Mouse (Mus musculus): ENCODE measurements at regions not wholly inside any gene's neighbourhood (a gene's known extent, or its start where the extent isn't known, plus 50 kb on each side); places are given as distances from the start of the nearest gene placed in this dataset.

DNA sequence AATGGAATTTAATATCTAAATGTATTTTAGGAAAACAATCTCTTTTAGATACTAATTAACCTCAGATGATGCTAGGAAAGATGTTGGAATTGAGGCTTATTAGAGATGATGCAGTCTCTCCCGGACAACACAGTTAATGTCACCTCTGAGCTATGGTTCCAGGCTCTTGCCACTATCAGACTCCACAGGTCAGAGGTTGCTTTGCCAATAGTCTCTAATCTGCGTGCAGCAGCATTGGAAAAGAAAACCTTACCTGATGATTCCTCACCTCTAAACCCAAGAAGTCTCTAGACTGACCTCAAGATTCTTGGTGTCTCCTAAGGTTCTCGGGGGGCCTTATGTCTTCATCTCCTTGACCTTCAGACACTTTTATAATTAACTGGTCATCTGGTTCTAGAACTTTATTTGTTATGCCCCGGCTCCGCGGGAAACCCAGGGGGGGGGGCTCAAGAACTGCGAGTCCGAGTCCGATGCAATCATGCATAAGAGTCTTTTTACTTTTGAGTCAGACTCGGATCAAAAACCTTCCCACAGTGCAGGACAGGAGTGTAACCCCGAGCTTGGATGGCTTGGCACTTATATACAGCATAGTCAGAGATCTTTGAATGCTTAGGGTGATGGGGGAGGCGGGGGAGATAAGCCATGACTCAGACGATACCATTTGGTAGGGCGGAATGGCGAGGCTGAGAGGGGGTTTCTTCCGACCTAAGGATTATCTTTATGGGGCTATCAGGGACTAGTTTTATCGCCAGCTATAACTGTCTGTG, 626.9 kb downstream of the Zfp706 start:
- no peak for DNase-seq (ENCODE audit: low spot score in 2 of 2)

DNA sequence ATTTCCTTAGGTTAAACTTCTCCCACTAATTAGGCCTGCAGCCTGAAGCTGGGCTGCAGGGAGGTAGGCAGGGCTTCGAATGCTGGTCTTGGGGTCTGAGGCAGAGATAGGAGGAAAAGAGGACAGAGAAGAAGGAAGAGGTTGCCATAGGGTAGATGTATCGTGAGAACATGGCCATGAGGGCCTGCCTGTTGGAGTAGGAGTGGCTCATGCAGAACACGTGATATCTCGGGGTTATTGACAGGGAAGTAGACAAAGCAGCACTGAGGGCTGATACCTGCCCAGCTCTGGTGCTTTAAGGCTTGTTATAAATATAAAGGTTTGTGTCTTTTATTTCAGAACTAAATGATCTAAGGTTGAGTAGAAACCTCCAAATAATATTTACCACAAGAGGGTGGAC, 628.9 kb downstream of the Zfp706 start:
- no peak for DNase-seq (ENCODE audit: low spot score in 2 of 2)

DNA sequence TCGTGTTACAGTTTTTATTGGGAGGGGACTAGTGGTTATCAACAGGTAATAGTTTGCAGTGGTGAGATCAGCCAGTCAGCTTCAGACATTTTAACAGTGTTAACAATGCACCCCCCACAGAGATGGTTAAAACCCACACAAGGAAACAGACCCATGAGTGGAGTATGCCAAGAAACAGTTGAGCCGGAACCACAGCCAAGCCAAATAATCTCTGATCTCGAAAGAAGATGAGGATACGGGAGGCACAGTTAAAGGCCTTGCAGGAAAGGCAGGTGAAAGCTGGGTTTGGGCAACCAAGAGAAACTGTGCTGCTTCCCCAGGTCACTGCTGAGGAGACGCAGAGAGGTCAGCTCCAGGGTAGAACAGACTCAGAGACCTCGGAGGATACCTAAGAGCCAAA, 631.0 kb downstream of the Zfp706 start:
- DNase-seq (ENCODE audit: low spot score in 2 of 2) = no peak

DNA sequence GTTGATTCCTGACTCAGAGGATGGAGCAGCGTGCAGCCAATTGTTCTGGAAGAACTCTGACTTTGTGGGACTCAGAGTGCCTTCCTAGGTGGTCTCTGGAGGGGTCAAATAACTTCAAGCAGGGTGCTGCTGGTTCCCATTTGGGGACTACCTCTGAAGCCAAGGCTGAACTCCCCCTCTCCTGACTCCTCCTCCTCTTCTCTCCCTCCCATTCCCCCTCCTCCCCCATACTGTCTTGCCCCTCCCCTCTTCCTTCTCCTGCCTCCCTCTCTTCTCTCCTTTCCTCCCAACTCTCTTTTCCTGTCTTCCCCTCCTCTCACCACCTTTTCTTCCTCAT, 632.1 kb downstream of the Zfp706 start:
- DNase-seq (ENCODE audit: low spot score in 2 of 2) = no peak

DNA sequence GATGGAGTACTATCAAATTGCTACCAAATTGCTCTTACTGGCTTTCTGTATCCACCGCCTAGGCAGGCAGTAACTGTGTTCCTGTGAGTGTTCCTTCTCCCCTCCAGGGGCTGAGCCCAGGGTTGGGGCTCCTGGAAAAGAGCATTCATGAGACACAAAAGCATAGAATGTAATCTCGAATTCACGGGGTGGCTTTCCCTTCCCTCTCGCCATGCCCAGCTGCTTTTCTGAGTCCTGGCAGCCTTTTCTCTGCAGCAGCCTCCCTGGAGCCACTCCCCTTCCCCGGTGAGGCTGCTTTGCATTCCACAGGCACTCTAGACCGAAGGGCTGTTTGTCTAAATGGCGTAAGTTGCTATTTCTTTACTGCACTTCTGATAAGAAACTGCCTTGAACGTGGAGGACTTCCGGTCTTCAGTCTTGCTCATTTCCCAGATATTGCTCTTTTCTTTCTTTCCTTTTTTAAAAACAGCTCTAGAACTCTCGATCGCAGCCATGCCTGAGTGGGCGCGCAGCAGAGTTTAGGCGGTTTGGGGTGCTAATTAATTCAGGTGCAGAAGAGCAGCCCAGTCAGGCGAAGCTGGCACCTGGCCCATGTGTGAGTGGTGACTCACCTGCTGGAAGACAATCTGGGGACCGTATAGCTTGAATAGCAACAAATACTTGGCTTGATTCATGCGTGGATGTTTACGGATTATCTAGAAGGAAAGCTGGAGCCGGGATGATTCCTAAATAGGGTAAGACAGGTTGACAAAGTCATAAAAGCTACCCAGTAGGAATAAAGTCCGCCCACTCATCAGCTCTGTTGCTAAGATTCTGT, 632.6 kb downstream of the Zfp706 start:
- DNase-seq (ENCODE audit: low spot score in 2 of 2) = peak; percentile 76 to 92

DNA sequence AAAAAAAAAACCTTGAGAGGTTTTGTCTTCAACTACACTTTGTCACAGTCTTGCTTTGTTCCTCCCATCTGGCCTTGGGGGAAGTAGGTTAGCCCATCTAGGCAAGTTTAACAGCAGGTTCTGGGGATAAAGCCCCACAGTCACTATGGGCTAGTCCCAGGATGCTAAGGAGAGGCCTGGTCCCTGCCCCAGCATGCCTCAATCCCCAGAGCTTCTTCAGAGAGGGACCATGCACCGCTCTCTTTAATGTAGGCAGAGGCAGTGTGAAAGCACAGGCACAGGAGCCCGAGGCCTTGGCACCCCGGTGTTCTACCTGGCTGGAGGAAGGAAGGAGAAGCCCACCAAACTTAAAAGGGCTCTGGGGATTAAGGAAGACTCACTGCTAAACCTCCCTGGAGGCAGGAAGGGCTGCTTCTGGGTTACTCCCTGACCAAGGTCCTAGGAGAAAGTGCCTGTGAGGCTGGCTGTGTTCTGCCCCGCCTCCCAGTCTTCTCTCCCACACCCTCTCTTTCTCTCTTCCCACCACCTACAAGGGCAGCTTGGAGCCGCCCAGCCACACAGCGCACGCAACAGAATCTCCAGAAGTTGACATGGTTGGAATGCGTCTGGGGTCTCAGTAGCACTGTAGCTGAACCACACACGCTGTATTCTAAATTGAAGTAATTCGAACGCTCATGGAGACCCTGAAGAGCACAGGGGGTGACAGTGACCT, 633.5 kb downstream of the Zfp706 start:
- DNase-seq (ENCODE audit: low spot score in 2 of 2) = peak in 1 of 2 experiments; percentile 16

DNA sequence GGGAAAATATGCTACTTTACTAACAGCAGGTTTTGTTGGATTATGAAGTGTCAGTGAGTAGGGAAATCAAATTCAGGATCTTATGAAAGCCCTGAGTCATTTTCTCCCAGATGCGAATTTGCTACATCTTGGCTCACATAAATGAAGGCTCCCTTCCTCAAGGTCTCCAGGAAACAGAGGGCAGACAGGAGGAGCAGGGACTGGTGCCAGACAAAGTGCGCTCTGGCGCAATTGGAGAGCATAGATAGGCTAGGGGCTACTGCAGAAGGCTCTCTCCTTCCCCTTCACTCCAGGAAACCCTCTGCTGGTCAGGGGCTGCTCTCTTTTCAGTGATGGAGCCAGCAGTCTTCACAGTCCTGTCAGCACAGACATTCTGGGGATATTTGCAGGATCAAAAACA, 634.1 kb downstream of the Zfp706 start:
- no peak for DNase-seq (ENCODE audit: low spot score in 2 of 2)

DNA sequence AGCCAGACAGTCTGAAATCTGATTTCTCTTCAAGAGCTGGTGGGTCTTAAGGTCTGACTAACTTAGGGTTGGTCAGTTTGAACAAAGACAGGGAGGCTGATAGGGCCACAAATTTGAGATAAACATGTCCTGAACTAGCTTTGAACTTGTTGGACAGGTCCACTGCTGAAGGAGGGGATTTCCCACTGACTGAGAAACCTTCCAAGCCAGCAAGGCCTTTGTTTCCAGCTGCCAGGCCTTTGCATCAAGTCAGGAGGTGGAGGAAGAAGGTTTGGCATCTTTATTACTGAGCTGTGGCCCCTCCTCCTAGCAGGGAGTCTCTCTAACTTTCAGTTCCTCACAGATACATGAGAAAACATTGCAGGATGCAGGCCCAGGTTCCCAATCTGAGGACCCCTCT, 636.2 kb downstream of the Zfp706 start:
- no peak for DNase-seq (ENCODE audit: low spot score in 2 of 2)

DNA sequence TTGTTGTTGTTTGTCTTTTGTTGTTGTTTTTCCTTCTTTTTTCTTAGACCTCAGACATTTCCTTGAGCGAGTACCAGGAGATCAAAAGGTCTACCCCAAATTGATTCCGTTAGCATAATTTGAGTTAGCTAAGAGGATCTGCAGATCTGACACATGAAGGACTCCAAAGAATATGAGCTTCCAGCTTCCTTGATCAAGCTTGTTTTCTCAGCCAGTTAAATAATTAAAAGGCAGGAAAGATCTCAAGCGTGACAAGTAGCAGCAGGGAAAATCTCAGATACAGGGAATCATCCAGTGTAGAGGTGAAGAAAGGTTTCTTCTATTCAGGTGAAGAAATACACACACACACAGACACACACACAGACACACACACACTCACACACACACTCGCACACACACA, 636.7 kb downstream of the Zfp706 start:
- no peak for DNase-seq (ENCODE audit: low spot score in 2 of 2)

DNA sequence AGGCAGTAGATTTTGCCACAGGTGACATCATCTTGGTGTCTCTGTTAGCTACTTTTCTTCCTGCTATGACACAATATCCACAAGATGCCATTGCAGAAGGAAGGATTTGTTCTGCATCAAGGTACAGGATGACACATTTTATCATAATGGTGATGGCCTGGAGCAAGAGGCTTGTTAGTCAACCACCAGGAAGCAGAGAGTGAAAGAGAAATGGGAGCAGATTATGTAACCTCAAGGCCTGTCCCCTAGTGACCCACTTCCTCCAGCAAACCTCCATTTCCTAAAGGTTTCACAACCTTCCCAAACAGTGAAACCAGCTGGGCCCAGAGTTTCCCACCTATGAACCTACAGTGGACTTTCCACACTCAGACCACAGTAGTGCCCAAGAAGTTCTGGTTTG, 640.3 kb downstream of the Zfp706 start:
- no peak for DNase-seq (ENCODE audit: low spot score in 2 of 2)

DNA sequence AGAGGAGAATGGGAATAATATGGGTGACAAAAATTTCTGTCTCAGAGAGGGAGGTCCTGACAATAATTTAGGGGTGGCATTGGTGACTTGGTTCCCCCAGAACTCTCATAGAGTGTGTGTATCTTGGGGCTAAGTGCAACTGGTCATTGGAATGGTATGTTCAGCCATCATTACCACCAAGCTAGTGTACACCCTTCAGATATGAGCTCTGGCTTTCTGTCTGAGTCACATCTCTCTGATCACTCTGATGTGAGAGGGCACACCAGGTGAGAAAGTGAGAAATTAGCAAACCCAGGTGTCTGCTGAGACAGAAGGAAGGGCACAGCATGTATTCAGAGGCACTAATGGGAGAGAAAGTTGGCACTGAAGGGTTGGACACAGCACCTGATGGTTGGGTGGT, 642.8 kb downstream of the Zfp706 start:
- no peak for DNase-seq (ENCODE audit: low spot score in 2 of 2)

DNA sequence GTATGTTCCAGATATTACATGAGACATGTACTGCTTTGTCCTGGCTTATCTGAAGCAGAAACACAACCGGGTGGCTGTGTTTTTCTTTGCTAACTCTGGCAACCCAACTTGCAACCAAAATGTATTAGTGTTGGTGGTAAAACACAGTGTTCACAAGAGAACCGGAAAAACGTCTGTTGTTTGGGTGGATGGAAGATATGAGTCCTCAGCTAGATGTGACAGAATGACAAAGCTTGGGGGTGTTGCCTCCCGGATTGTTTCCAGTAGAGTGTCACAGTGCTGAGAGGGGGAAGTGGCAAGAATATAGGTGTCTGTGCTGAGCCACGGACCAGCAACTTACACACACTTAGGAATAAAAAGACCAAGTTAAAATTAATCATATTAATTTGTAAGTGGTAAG, 643.5 kb downstream of the Zfp706 start:
- DNase-seq (ENCODE audit: low spot score in 2 of 2) = no peak

DNA sequence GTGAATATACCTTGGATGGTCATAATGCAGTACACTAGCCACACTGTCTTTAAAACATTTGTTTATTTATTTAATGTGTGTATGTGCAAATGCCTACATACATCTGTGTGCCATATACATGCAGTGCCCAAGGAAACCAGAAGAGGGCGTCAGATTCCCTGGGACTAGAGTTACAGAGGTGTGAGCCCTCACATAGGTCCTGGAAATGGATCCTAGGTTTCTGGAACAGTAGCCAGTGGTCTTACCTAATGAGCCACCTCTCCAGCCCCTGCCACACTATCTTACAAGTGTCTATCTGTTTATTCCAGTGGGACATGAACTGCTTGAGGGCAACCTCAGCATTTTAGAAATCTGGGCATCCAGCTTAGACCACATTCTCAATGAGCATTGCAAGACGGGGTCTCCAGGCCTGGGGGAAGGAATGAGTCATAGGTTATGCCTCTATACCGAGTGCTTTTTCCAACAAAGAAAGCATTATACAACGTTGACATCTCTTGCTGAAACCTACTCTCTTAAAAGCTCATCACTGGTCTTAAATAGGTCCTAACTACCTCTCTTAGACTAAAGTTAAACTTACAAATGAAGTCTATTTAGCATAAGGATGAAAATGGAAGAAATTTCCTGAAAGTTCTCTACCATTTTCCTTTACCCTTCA, 644.5 kb downstream of the Zfp706 start:
- DNase-seq (ENCODE audit: low spot score in 2 of 2) = no peak

DNA sequence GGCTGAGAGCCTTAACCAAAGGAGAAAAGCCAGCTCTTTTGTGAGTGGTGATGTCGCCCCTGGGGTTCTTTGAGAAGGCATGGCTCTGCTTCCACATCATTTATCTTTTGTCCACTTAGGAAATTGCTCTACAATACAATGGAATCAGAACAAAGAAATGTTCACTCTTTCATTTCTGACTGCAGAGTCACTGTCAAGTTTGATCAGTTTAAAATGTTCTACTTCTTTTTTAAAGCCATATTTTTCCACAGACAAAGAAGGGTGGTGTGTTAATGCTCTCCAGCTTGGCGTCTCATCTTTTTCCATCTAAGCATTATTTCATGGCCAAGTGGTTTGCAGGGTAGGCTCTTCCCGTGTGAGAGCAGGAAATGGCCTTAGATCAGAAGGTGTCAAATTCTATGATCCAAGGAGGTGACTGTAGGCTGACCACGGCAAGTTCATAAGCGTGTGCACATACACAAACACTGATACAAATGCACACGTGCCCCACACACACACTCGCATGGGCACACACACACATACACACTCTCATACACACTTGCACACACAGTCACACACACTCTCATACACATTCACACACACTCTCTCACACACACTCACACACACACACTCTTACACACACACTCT, 645.9 kb downstream of the Zfp706 start:
- DNase-seq (ENCODE audit: low spot score in 2 of 2) = no peak

DNA sequence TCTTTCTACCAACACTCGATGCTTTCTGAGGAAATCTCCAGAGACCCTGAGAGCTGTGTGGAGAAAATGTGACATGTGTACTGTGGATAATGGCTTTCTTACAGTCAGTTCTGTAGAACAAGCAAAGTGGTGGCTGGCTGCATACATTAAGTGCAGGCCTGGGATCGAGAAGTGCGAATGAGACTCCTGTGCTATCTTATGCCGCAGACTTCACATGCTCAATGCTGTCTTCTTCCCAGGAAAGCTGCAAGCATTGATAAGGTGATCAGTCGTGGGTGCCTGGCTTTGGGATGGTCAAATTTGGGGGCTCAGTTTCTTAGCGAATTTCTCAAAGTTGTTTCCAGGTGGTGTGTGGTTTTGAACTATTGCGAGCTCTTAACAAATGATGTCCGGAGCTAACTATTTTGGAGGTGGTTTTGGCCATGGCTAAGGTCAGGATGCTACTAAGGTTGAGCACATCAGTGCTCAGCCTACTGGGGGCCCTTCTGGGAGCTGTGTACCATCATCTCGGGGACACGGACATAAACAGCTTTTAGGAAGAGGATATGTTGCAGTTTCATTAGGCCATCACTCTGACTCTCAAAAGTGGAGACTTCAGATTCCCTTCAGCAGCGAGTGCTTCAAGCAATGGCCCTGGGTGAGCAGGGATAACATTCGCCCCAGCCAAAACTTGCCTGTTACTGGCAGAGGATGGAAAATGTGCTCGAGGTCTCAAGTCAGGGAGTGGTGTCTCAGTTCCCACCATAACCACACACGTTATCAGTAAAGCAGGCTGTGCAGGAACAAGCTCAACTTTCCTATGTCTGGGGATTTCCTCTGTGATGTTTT, 646.7 kb downstream of the Zfp706 start:
- no peak for DNase-seq (ENCODE audit: low spot score in 2 of 2)

DNA sequence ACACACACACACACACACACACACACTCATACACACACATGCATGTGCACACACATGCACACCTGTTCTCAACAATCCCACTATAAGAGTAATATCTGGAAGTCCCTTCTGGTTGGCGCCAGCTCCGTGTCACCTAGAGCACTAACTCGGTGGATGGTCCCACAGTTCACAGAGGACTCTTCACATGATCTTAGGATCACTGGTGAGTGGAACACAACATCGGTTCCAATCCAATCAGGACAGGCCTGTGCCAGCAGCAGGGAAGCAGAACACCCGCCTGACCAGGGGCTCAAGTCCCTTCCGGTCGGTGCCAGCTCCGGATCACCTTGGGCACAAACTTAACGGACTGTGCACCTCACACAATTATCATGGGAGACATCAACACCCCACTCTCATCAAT, 651.7 kb downstream of the Zfp706 start:
- no peak for DNase-seq (ENCODE audit: low spot score in 2 of 2)

DNA sequence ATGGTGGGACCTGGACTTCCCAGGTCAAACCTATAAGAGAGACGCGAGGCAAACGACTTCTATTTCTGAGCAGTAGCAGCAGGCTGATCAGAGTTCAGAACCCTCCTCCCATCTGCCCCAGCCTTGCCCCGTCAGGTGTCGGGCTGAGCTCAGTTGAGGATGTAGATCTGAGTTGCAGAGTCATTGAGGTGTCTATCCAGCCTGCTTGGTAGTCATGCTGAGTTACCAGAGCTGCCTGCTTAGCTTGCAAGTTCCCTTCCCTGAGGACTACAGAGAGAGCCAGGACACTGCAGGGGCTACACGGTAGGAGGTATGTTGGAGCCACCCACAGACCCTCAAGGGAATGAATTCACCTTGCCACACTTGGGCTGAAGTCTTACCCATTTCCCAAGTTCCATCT, 653.0 kb downstream of the Zfp706 start:
- DNase-seq (ENCODE audit: low spot score in 2 of 2) = no peak

DNA sequence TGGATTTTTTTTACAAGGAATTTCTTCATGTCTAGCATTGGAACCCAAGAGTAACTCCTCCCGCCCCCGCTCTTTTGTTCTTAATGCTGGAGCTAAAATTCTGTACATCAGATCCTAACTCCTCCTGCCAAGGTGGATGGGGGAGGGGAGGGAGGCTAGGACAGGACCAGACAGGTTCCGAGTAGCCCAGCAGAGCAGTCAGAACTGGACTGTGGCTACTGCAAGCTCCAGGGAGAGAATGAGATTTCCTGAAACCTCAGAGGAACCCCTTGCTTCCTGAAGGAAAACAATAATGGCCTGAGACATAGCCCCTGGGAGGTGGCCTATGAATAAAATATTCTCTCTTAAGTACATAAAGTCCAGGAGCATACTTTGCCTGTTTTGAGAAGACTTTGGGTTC, 653.8 kb downstream of the Zfp706 start:
- DNase-seq (ENCODE audit: low spot score in 2 of 2) = no peak

DNA sequence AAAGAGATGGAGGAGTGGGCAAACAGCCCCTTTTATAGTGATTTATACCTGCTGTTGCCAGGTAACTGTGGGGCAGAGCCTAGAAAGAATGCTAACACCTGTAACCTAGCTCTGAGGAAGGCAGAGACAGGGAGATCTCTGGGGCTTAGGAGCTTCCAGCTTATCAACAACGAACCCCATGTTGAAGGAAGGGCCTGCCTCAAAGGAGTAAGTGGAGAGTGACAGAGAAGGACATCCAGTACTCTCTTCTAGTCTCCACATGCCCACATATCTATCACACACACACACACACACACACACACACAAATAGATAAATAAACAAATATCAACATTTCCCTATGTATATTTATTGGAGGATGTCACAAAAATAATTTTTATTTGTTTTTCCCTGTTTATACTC, 654.6 kb downstream of the Zfp706 start:
- DNase-seq (ENCODE audit: low spot score in 2 of 2) = no peak

DNA sequence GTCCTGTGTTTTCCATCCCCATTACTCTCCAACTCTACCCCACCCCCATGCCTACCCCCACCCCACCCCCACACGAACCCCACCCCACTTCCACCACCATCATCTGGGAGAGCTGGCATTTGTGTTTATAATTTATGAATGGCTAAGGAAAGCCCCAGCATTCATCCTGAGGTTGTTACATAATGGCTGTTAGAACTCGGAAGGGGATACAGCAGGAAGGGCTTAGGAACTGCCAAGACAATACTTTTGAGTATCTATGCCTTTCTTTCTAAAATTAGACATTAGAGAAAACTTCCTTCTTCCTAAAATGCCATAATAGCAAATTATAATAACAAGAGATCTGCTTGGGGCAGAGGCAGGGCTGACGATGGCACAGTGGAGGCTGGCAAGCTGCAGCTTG, 655.9 kb downstream of the Zfp706 start:
- DNase-seq (ENCODE audit: low spot score in 2 of 2) = no peak

DNA sequence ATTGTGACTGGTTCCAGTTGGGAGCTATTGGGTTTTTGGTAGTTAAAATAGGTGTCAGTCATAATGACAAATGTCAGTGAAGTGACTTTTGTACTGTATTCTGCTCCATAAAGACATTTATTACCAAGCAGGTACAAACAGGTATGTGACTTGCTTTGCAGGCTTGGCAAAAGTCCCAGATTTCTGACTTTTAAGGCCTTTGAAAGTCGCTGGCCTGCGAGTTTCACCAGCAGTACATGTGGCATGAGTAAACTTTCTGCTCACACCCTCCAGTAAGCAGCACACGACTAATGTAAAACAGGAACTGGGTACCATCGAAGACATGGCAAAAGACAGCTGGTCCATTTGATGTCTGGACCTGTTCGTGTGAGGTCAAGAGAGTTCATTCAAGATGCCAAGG, 659.2 kb downstream of the Zfp706 start:
- DNase-seq (ENCODE audit: low spot score in 2 of 2) = no peak

Measured in left cerebral cortex, adult 9 months (tissue).